Mouse (Mus musculus): ENCODE measurements around the gene Gak. TPM values are rescaled to one million over a fixed set of nuclear protein-coding genes. Genes with fewer than 3 reads are reported as not detected.

Gak gene
- 55.5 and 56.4 TPM in 2 replicates for polyA plus RNA-seq (2015; fragmentation: Nextera tagmentation; extraction: Ambion mirVana)

- ATAC-seq (replicated peaks): peak; percentile 97
- peak within 1 kb of the TSS; percentile 90 for H3K27ac ChIP-seq (replicated peaks)
Measured at GRCm38 (mm10) chr5:108629634-108630483, at the start of gene Gak, which contains the start of gene Tmem175. TSS of gene Gak (minus strand) at chr5:108629755. TSS of gene Tmem175 (plus strand) at chr5:108629770.

GRCm38 (mm10) chr5:108678296-108678854 is 48.8 kb upstream of the Gak start:
- H3K36me3 ChIP-seq: no peaks in the 10 kb centered on the region

More at GRCm38 (mm10) chr5:108629634-108630483, at the start of gene Gak, which contains the start of gene Tmem175:
- peak within 1 kb of the TSS; percentile 88 for H3K4me2 ChIP-seq (replicated peaks)
- H3K9ac ChIP-seq (replicated peaks): peak within 1 kb of the TSS; percentile 97
- no peaks in the 10 kb centered on the region for H3K9me3 ChIP-seq
- no peaks in the 10 kb centered on the region for H3K27me3 ChIP-seq
- H3K4me1 ChIP-seq: peaks cover 31% of the 10 kb centered on the region
- under 1% methylated on average over 58 of the region's 58 CpGs for WGBS
- no peaks in the 10 kb centered on the region for H3K36me3 ChIP-seq
- peak within 1 kb of the TSS; percentile 86 for H3K4me3 ChIP-seq

GRCm38 (mm10) chr5:108677605-108678295 is 48.2 kb upstream of the Gak start:
- Histone ChIP-seq H3K4me3 (peak overlapping the region; percentile 35), H3K27ac (replicated peaks) (peak overlapping the region; percentile 94), H3K27me3 (no peaks in the 10 kb centered on the region), H3K9ac (replicated peaks) (peak overlapping the region; percentile 50), H3K9me3 (no peaks in the 10 kb centered on the region), H3K4me2 (replicated peaks) (peak overlapping the region; percentile 60), H3K36me3 (peaks cover under 1% of the 10 kb centered on the region; the same call in 1 of the 2 replicates), H3K4me1 (peaks cover 15% of the 10 kb centered on the region)
- peak; percentile 91 for ATAC-seq (replicated peaks)
- 2% methylated on average over 25 of the region's 25 CpGs for WGBS

More at GRCm38 (mm10) chr5:108678296-108678854, 48.8 kb upstream of the Gak start:
- ATAC-seq (replicated peaks): no peak
- no peaks in the 10 kb centered on the region for H3K27me3 ChIP-seq
- peaks cover 15% of the 10 kb centered on the region for H3K4me1 ChIP-seq
- WGBS: 85% methylated on average over 6 of the region's 6 CpGs
- H3K9ac ChIP-seq (replicated peaks): no peak overlapping the region
- no peak overlapping the region for H3K27ac ChIP-seq (replicated peaks)
- no peak overlapping the region for H3K4me3 ChIP-seq
- H3K4me2 ChIP-seq (replicated peaks): no peak overlapping the region
- H3K9me3 ChIP-seq: no peaks in the 10 kb centered on the region

GRCm38 (mm10) chr5:108676772-108677498 is 47.4 kb upstream of the Gak start:
- ATAC-seq (replicated peaks): peak; percentile 71

GRCm38 (mm10) chr5:108675251-108675816 is 45.8 kb upstream of the Gak start, which contains the start of gene Slc26a1:
TSS of gene Slc26a1 (minus strand) at chr5:108675569.
- Histone ChIP-seq H3K4me3 (no peak within 1 kb of the TSS), H3K9ac (replicated peaks) (no peak within 1 kb of the TSS), H3K36me3 (peaks cover 11% of the 10 kb centered on the region; the same call in 1 of the 2 replicates), H3K4me2 (replicated peaks) (no peak within 1 kb of the TSS), H3K9me3 (no peaks in the 10 kb centered on the region), H3K27ac (replicated peaks) (no peak within 1 kb of the TSS), H3K27me3 (no peaks in the 10 kb centered on the region), H3K4me1 (peaks cover 17% of the 10 kb centered on the region)
- ATAC-seq (replicated peaks): no peak
- WGBS: 83% methylated on average over 9 of the region's 9 CpGs

More at GRCm38 (mm10) chr5:108676772-108677498, 47.4 kb upstream of the Gak start:
- H3K4me1 ChIP-seq: peaks cover 15% of the 10 kb centered on the region
- peak overlapping the region; percentile 35 for H3K4me3 ChIP-seq
- H3K4me2 ChIP-seq (replicated peaks): peak overlapping the region; percentile 60
- no peaks in the 10 kb centered on the region for H3K9me3 ChIP-seq
- H3K27ac ChIP-seq (replicated peaks): peak overlapping the region; percentile 94
- H3K9ac ChIP-seq (replicated peaks): peak overlapping the region; percentile 50
- peaks cover 8% of the 10 kb centered on the region; the same call in 1 of the 2 replicates for H3K36me3 ChIP-seq
- WGBS: 10% methylated on average over 5 of the region's 5 CpGs
- H3K27me3 ChIP-seq: no peaks in the 10 kb centered on the region

GRCm38 (mm10) chr5:108674624-108675023 is 45.1 kb upstream of the Gak start:
- no peak for ATAC-seq (replicated peaks)

GRCm38 (mm10) chr5:108671757-108672156 is 42.2 kb upstream of the Gak start:
- H3K4me3 ChIP-seq: no peak overlapping the region
- 96% methylated on average over 12 of the region's 12 CpGs for WGBS
- ATAC-seq (replicated peaks): no peak
- no peaks in the 10 kb centered on the region for H3K27me3 ChIP-seq
- peaks cover 11% of the 10 kb centered on the region; the same call in 1 of the 2 replicates for H3K36me3 ChIP-seq
- peaks cover 22% of the 10 kb centered on the region for H3K4me1 ChIP-seq
- H3K4me2 ChIP-seq (replicated peaks): no peak overlapping the region
- H3K27ac ChIP-seq (replicated peaks): no peak overlapping the region
- H3K9ac ChIP-seq (replicated peaks): no peak overlapping the region
- H3K9me3 ChIP-seq: no peaks in the 10 kb centered on the region

More at GRCm38 (mm10) chr5:108674624-108675023, 45.1 kb upstream of the Gak start:
- no peak overlapping the region for H3K4me2 ChIP-seq (replicated peaks)
- no peak overlapping the region for H3K27ac ChIP-seq (replicated peaks)
- 94% methylated on average over 2 of the region's 2 CpGs for WGBS
- peaks cover 24% of the 10 kb centered on the region for H3K4me1 ChIP-seq
- H3K9ac ChIP-seq (replicated peaks): no peak overlapping the region
- H3K9me3 ChIP-seq: no peaks in the 10 kb centered on the region
- H3K4me3 ChIP-seq: no peak overlapping the region
- peaks cover 11% of the 10 kb centered on the region; the same call in 1 of the 2 replicates for H3K36me3 ChIP-seq
- H3K27me3 ChIP-seq: no peaks in the 10 kb centered on the region

- no peak overlapping the region for H3K9ac ChIP-seq (replicated peaks)
- no peak overlapping the region for H3K27ac ChIP-seq (replicated peaks)
- H3K4me1 ChIP-seq: peaks cover 19% of the 10 kb centered on the region
- no peaks in the 10 kb centered on the region for H3K27me3 ChIP-seq
- H3K4me3 ChIP-seq: no peak overlapping the region
- no peak for ATAC-seq (replicated peaks)
- H3K4me2 ChIP-seq (replicated peaks): no peak overlapping the region
- H3K9me3 ChIP-seq: no peaks in the 10 kb centered on the region
- peaks cover 11% of the 10 kb centered on the region; the same call in 1 of the 2 replicates for H3K36me3 ChIP-seq
Measured at GRCm38 (mm10) chr5:108670785-108671184, 41.2 kb upstream of the Gak start.

- no peak overlapping the region for H3K9ac ChIP-seq (replicated peaks)
- WGBS: 88% methylated on average over 9 of the region's 9 CpGs
- no peaks in the 10 kb centered on the region for H3K27me3 ChIP-seq
- peaks cover 19% of the 10 kb centered on the region for H3K4me1 ChIP-seq
- peak; percentile 7; the same call in 1 of the 2 replicates for ATAC-seq (replicated peaks)
- no peaks in the 10 kb centered on the region for H3K9me3 ChIP-seq
- no peak overlapping the region for H3K27ac ChIP-seq (replicated peaks)
- H3K36me3 ChIP-seq: peaks cover 11% of the 10 kb centered on the region; the same call in 1 of the 2 replicates
- H3K4me2 ChIP-seq (replicated peaks): peak overlapping the region; percentile 64
- peak overlapping the region; percentile 52 for H3K4me3 ChIP-seq
Measured at GRCm38 (mm10) chr5:108669986-108670385, 40.4 kb upstream of the Gak start.

GRCm38 (mm10) chr5:108668977-108669936 is 39.7 kb upstream of the Gak start, which contains the start of gene Dgkq:
TSS of gene Dgkq (minus strand) at chr5:108669672.
- Histone ChIP-seq H3K4me3 (peak within 1 kb of the TSS; percentile 52), H3K9me3 (no peaks in the 10 kb centered on the region), H3K9ac (replicated peaks) (peak within 1 kb of the TSS; percentile 60), H3K27me3 (peaks cover 5% of the 10 kb centered on the region; the same call in 1 of the 2 replicates), H3K4me1 (peaks cover 19% of the 10 kb centered on the region), H3K27ac (replicated peaks) (peak within 1 kb of the TSS; percentile 86), H3K4me2 (replicated peaks) (peak within 1 kb of the TSS; percentile 64), H3K36me3 (peaks cover 11% of the 10 kb centered on the region; the same call in 1 of the 2 replicates)
- ATAC-seq (replicated peaks): peak; percentile 84
- WGBS: 6% methylated on average over 43 of the region's 43 CpGs

All from forebrain, embryonic 15.5 days (tissue).